Comparison of ENCODE assay signal across 9 mouse cellular contexts in genomic region chr6:115499540-115499939, GRCm38 (mm10). TPM values are rescaled to one million over a fixed set of nuclear protein-coding genes. Genes with fewer than 3 reads are reported as not detected.
DNase-seq lines count a peak whose midpoint lies in the region; ATAC-seq lines count a peak whose summit lies in the region.
"Had no signal": no experiment of that assay in that cellular context is flagged by ENCODE, and none has a peak within 500 bp of the region (broad histone marks: within the 10 kb centered on the region; RNA-seq: fewer than 3 reads in every experiment).

No protein-coding gene starts in this region.

- no peak overlapping the region for H3K27ac ChIP-seq in forebrain, embryonic 15.5 days (replicated peaks)
- H3K27ac ChIP-seq: kidney, postnatal 0 days had no signal

- ATAC-seq in forebrain, embryonic 15.5 days (replicated peaks): peak; percentile 79

- H3K4me2 ChIP-seq in forebrain, embryonic 15.5 days (replicated peaks): no peak overlapping the region

- H3K4me1 ChIP-seq in forebrain, embryonic 15.5 days: peaks cover 2% of the 10 kb centered on the region; the same call in 1 of the 2 replicates

- no peaks in the 10 kb centered on the region for H3K36me3 ChIP-seq in forebrain, embryonic 15.5 days

- no peak overlapping the region for H3K9ac ChIP-seq in forebrain, embryonic 15.5 days (replicated peaks)

- no peaks in the 10 kb centered on the region for H3K9me3 ChIP-seq in forebrain, embryonic 15.5 days

- peak; percentile 23 to 52 for DNase-seq in adrenal gland, adult (ENCODE audit: inconsistent age in 2 of 2, low spot score in 1 of 2)
- no peak for DNase-seq in adrenal gland, adult 8-10 months
- peak; percentile 53 for DNase-seq in layer of hippocampus, adult 11-12 months (ENCODE audit: low spot score)
- DNase-seq in layer of hippocampus, adult 9-10 months (ENCODE audit: low spot score): no peak
- DNase-seq in layer of hippocampus, postnatal 36 days: peak; percentile 53 to 72
- no peak for DNase-seq in kidney, adult 8-10 months
- DNase-seq in urinary bladder, adult 2 months (ENCODE audit: low spot score): no peak

- 70% methylated on average over 14 of the region's 14 CpGs for WGBS in forebrain, embryonic 15.5 days

- H3K27me3 ChIP-seq in forebrain, embryonic 15.5 days: no peaks in the 10 kb centered on the region

- H3K4me3 ChIP-seq in forebrain, embryonic 15.5 days: no peak overlapping the region

RNA-seq across cellular contexts. Expression of gene Tsen2, which starts 44.9 kb away (rescaled TPM):
- total RNA-seq in adrenal gland, adult 8-10 months (2022): 10 to 100 TPM in 3 of 4 experiments, 1 to 10 TPM in 1; 9.1 to 19.9 (median 15.2) TPM
- 39.8 and 43.4 TPM in 2 replicates for polyA plus RNA-seq in forebrain, embryonic 15.5 days (2015; fragmentation: Nextera tagmentation; extraction: Ambion mirVana)
- 10 to 100 TPM; 20.6 to 26.8 TPM for total RNA-seq in layer of hippocampus, postnatal 36 days (2021)
- 8.4 and 11.1 TPM in 2 replicates for polyA plus RNA-seq in urinary bladder, adult 2 months (2012; rRNA removed)

Comparison
In these comparisons a context has a peak if more than half of its experiments do, and no peak if none do; other contexts are left out.
1. DNase-seq: peak in adrenal gland, adult (2 of 2), layer of hippocampus, adult 11-12 months (single experiment) and layer of hippocampus, postnatal 36 days (2 of 2); none in adrenal gland, adult 8-10 months (single experiment), layer of hippocampus, adult 9-10 months (single experiment), kidney, adult 8-10 months (0 of 2) and urinary bladder, adult 2 months (single experiment).